ENCODE assay signal across 9 mouse cellular contexts in genomic region chr4:135573251-135573808, GRCm38 (mm10). TPM values are rescaled to one million over a fixed set of nuclear protein-coding genes. Genes with fewer than 3 reads are reported as not detected.
DNase-seq lines count a peak whose midpoint lies in the region; ATAC-seq and TF ChIP-seq lines count a peak whose summit lies in the region.
"Had no signal": no experiment of that assay in that cellular context is flagged by ENCODE, and none has a peak within 500 bp of the region (broad histone marks: within the 10 kb centered on the region; RNA-seq: fewer than 3 reads in every experiment).

Gene Grhl3 (minus strand): TSS chr4:135573630.

- no peak for TF ChIP-seq CTCF in ES-Bruce4 (IDR thresholded peaks at IDR 0.05; ENCODE audit: low read depth, low read length)

- peak within 1 kb of the TSS; percentile 50 for H3K4me2 ChIP-seq in forebrain, embryonic 15.5 days (replicated peaks)
- H3K4me2 ChIP-seq in liver, embryonic 16.5 days (ENCODE audit: low read depth, low read length), result peak within 1 kb of the TSS; percentile 26; the same call in 1 of the 2 replicates
- peak within 1 kb of the TSS; percentile 56 for H3K4me2 ChIP-seq in neural tube, embryonic 14.5 days (ENCODE audit: low read depth, low read length)

- no peak for ATAC-seq in forebrain, embryonic 15.5 days (replicated peaks)
- no peak for ATAC-seq in liver, embryonic 16.5 days (ENCODE audit: low read depth)
- no peak for ATAC-seq in neural tube, embryonic 14.5 days (ENCODE audit: low read depth)

- no peak for TF ChIP-seq POLR2A in ES-Bruce4 (IDR thresholded peaks at IDR 0.05; ENCODE audit: insufficient read depth, low read length)

- H3K9me3 ChIP-seq in ES-Bruce4 (replicated peaks; ENCODE audit: control insufficient read depth, insufficient read depth, low read length, poor library complexity, severe bottlenecking), result no peaks in the 10 kb centered on the region
- no peaks in the 10 kb centered on the region for H3K9me3 ChIP-seq in forebrain, embryonic 15.5 days
- no peaks in the 10 kb centered on the region for H3K9me3 ChIP-seq in liver, embryonic 16.5 days (replicated peaks; ENCODE audit: control insufficient read depth, low read length)
- H3K9me3 ChIP-seq in neural tube, embryonic 14.5 days (ENCODE audit: control insufficient read depth, low read length), result no peaks in the 10 kb centered on the region

- peak within 1 kb of the TSS; percentile 37 for H3K27ac ChIP-seq in ES-Bruce4 (ENCODE audit: insufficient read depth, low read length)
- H3K27ac ChIP-seq in forebrain, embryonic 15.5 days (replicated peaks), result no peak within 1 kb of the TSS
- H3K27ac ChIP-seq in liver, embryonic 16.5 days (ENCODE audit: low read length), result no peak within 1 kb of the TSS
- no peak within 1 kb of the TSS for H3K27ac ChIP-seq in neural tube, embryonic 14.5 days (ENCODE audit: low read depth, low read length)

- H3K4me3 ChIP-seq in ES-Bruce4 (ENCODE audit: low read depth, low read length), result peak within 1 kb of the TSS; percentile 75
- peak within 1 kb of the TSS; percentile 30 for H3K4me3 ChIP-seq in forebrain, embryonic 15.5 days
- H3K4me3 ChIP-seq in liver, embryonic 16.5 days (ENCODE audit: low read depth, low read length), result 0 out of 2 replicates have a peak within 1 kb of the TSS, but pooled peaks have one; percentile 11
- H3K4me3 ChIP-seq in neural tube, embryonic 14.5 days (ENCODE audit: low read depth, low read length), result peak within 1 kb of the TSS; percentile 16

- H3K9ac ChIP-seq in ES-Bruce4 (ENCODE audit: low read depth, poor library complexity, severe bottlenecking), result peak within 1 kb of the TSS; percentile 33; the same call in 1 of the 2 replicates
- peak within 1 kb of the TSS; percentile 32 for H3K9ac ChIP-seq in forebrain, embryonic 15.5 days (replicated peaks)
- no peak within 1 kb of the TSS for H3K9ac ChIP-seq in liver, embryonic 16.5 days (ENCODE audit: low read depth, low read length)
- peak within 1 kb of the TSS; percentile 42; the same call in 1 of the 2 replicates for H3K9ac ChIP-seq in neural tube, embryonic 14.5 days (replicated peaks; ENCODE audit: low read depth, low read length)

- 0 out of 2 replicates have a peak, but pooled peaks have one; percentile 38 for TF ChIP-seq EP300 in ES-Bruce4 (IDR thresholded peaks at IDR 0.05; ENCODE audit: insufficient read depth, low read depth, low read length)

- H3K27me3 ChIP-seq in ES-Bruce4 (ENCODE audit: control insufficient read depth, insufficient read depth, low read length, poor library complexity, severe bottlenecking), result no peaks in the 10 kb centered on the region
- H3K27me3 ChIP-seq in forebrain, embryonic 15.5 days, result peaks cover 14% of the 10 kb centered on the region
- peaks cover 67% of the 10 kb centered on the region for H3K27me3 ChIP-seq in liver, embryonic 16.5 days (ENCODE audit: control insufficient read depth, insufficient read depth, low read depth, low read length)
- H3K27me3 ChIP-seq in neural tube, embryonic 14.5 days (ENCODE audit: control insufficient read depth, insufficient read depth, low read length), result peaks cover 14% of the 10 kb centered on the region

- peaks cover 5% of the 10 kb centered on the region for H3K4me1 ChIP-seq in ES-Bruce4 (ENCODE audit: control insufficient read depth, insufficient read depth, low read length)
- H3K4me1 ChIP-seq in forebrain, embryonic 15.5 days, result peaks cover 34% of the 10 kb centered on the region
- H3K4me1 ChIP-seq in liver, embryonic 16.5 days (ENCODE audit: control insufficient read depth, low read depth, low read length), result no peaks in the 10 kb centered on the region; the same call in 1 of the 2 replicates
- peaks cover 7% of the 10 kb centered on the region; the same call in 1 of the 2 replicates for H3K4me1 ChIP-seq in neural tube, embryonic 14.5 days (ENCODE audit: control insufficient read depth, insufficient read depth, low read length)

- no peaks in the 10 kb centered on the region for H3K36me3 ChIP-seq in ES-Bruce4 (ENCODE audit: control insufficient read depth, insufficient read depth, low read length, poor library complexity, severe bottlenecking)
- H3K36me3 ChIP-seq in forebrain, embryonic 15.5 days, result no peaks in the 10 kb centered on the region
- no peaks in the 10 kb centered on the region for H3K36me3 ChIP-seq in liver, embryonic 16.5 days (ENCODE audit: control insufficient read depth, insufficient read depth)
- H3K36me3 ChIP-seq in neural tube, embryonic 14.5 days (ENCODE audit: control insufficient read depth, insufficient read depth, low read length), result no peaks in the 10 kb centered on the region

- under 1% methylated on average over 31 of the region's 31 CpGs for whole genome bisulfite sequencing in forebrain, embryonic 15.5 days
- WGBS in liver, embryonic 16.5 days (ENCODE audit: insufficient replicate concordance), result under 1% methylated on average over 31 of the region's 31 CpGs
- under 1% methylated on average over 31 of the region's 31 CpGs for WGBS in neural tube, embryonic 14.5 days

- peak; percentile 36 to 65 for DNase-seq in adrenal gland, adult (ENCODE audit: inconsistent age in 2 of 2, low spot score in 1 of 2)
- DNase-seq in adrenal gland, postnatal 4 days (ENCODE audit: low spot score in 2 of 2), result no peak
- DNase-seq in kidney, adult 8-10 months, result peak; percentile 17 to 38
- DNase-seq in urinary bladder, postnatal 36 days (ENCODE audit: low spot score in 2 of 2), result peak; percentile 55 to 71

RNA-seq across cellular contexts. Expression of gene Grhl3, which starts in this region (rescaled TPM):
- under 1 TPM; 0.14 to 0.22 TPM for total RNA-seq in adrenal gland, postnatal 4 days (2021)
- polyA plus RNA-seq in ES-Bruce4 (2011; ENCODE audit: insufficient read depth, insufficient read length, low read depth, missing spikeins), result 18.0 and 21.5 TPM in 2 replicates
- polyA plus RNA-seq in forebrain, embryonic 15.5 days (2015; fragmentation: Nextera tagmentation; extraction: Ambion mirVana), result 0.53 and 0.69 TPM in 2 replicates
- 0.37 and 0.61 TPM in 2 replicates for polyA plus RNA-seq in liver, embryonic 16.5 days (2015; fragmentation: Nextera tagmentation; extraction: Ambion mirVana)
- 0.99 and 1.0 TPM in 2 replicates for polyA plus RNA-seq in neural tube, embryonic 14.5 days (2014; fragmentation: Nextera tagmentation; extraction: Ambion mirVana)
- polyA plus RNA-seq: gonadal fat pad, adult 2 months had no signal

Comparison
In these comparisons a context has a peak if more than half of its experiments do, and no peak if none do; other contexts are left out.
1. DNase-seq: peak in adrenal gland, adult (2 of 2), kidney, adult 8-10 months (2 of 2) and urinary bladder, postnatal 36 days (2 of 2); none in adrenal gland, postnatal 4 days (0 of 2).
2. H3K4me3 ChIP-seq: peak in every context shown above with its lines; median percentile 75 in ES-Bruce4; 30 in forebrain, embryonic 15.5 days; 16 in neural tube, embryonic 14.5 days; 11 in liver, embryonic 16.5 days.
3. Peak in every context shown above with its lines, with median percentiles within 50 percentile points of each other: H3K4me2 ChIP-seq.